Mouse (Mus musculus) CH12.LX (cell line): Measurements from ENCODE around the gene Dlgap3. TPM values are rescaled to one million over a fixed set of nuclear protein-coding genes. Genes with fewer than 3 reads are reported as not detected.
A peak's percentile ranks its signal among the peaks of the same experiment; 100 is the strongest.

ENCODE experiments used
- DNase-seq: peaks from one replicate; pipeline ENCODE4 v3.0.0-alpha.2; 2013; ENCODE audit errors: extremely low read depth
- H3K27ac ChIP-seq: 2 replicates; pipeline ENCODE4 v1.5.1; 2012; ENCODE audit warnings: low read depth, mild to moderate bottlenecking, control low read depth, moderate library complexity; ENCODE audit not compliant: insufficient read depth
- H3K27me3 ChIP-seq: replicated peaks from 2 replicates; pipeline ENCODE3; 2012; ENCODE audit warnings: inconsistent platforms
- H3K36me3 ChIP-seq, 2 experiments: replicated peaks in 1 of 2; 2 replicates each; pipeline versions ENCODE3 to v1.6.1; 2012; ENCODE audit warnings: inconsistent platforms in 1 of 2, low read length in 1 of 2, mild to moderate bottlenecking in 1 of 2, mixed read lengths in 1 of 2, moderate library complexity in 1 of 2; ENCODE audit not compliant: control insufficient read depth in 1 of 2, insufficient read depth in 1 of 2
- H3K4me1 ChIP-seq, 2 experiments: 2 replicates each; pipeline ENCODE4 v1.6.1; 2012; ENCODE audit warnings: inconsistent platforms in 1 of 2, moderate library complexity in 1 of 2; ENCODE audit not compliant: insufficient read depth in 2 of 2, control insufficient read depth in 1 of 2
- H3K4me2 ChIP-seq: 2 replicates; pipeline ENCODE4 v1.6.1; 2012; ENCODE audit warnings: low read depth, mild to moderate bottlenecking, control low read depth; ENCODE audit not compliant: poor library complexity, insufficient read depth, severe bottlenecking
- H3K4me3 ChIP-seq, 3 experiments: fragments of 150-350 bp in 1 of 3; sonication (generic) in 1 of 3; replicated peaks in 1 of 3; 2 replicates each; pipeline versions ENCODE3 to v1.5.1; 2011 to 2012; ENCODE audit warnings: low read depth in 2 of 3, low read length in 2 of 3, mild to moderate bottlenecking in 2 of 3, moderate library complexity in 2 of 3, control low read depth in 1 of 3, improper control_type of control experiment in 1 of 3, inconsistent platforms in 1 of 3, mixed read lengths in 1 of 3; ENCODE audit not compliant: poor library complexity in 1 of 3
- H3K79me2 ChIP-seq: replicated peaks from 2 replicates; pipeline ENCODE4 v1.6.1; 2012; ENCODE audit warnings: mild to moderate bottlenecking, moderate library complexity; ENCODE audit not compliant: control insufficient read depth, poor library complexity, insufficient read depth, severe bottlenecking; ENCODE audit errors: extremely low read depth
- H3K9ac ChIP-seq: 2 replicates; pipeline ENCODE4 v1.6.1; 2012; ENCODE audit warnings: low read depth, mild to moderate bottlenecking, control low read depth, moderate library complexity; ENCODE audit not compliant: insufficient read depth
- H3K9me3 ChIP-seq: replicated peaks from 2 replicates; pipeline ENCODE3; 2012; ENCODE audit warnings: low read length, inconsistent platforms, mixed read lengths
- CHD2 ChIP-seq: IDR thresholded peaks from 2 replicates; pipeline ENCODE4 v1.6.1; 2011; ENCODE audit warnings: low read length, improper control_type of control experiment
- EP300 ChIP-seq: IDR thresholded peaks from 2 replicates; pipeline ENCODE4 v1.6.1; 2011; ENCODE audit warnings: low read length, improper control_type of control experiment
- GABPA ChIP-seq: IDR thresholded peaks from 2 replicates; pipeline ENCODE4 v1.6.1; 2012; ENCODE audit warnings: low read depth, low read length, improper control_type of control experiment, inconsistent platforms; ENCODE audit not compliant: insufficient replicate concordance
- IRF4 ChIP-seq: IDR thresholded peaks from 2 replicates; pipeline ENCODE4 v1.6.1; 2014; ENCODE audit warnings: low read depth, mild to moderate bottlenecking, inconsistent platforms, low read length, improper control_type of control experiment
- JUND ChIP-seq: conservative IDR thresholded peaks from 2 replicates; pipeline ENCODE4 v1.6.1; 2011; ENCODE audit warnings: low read depth, low read length, improper control_type of control experiment
- MXI1 ChIP-seq: IDR thresholded peaks from 2 replicates; pipeline ENCODE4 v1.6.1; 2011; ENCODE audit warnings: mild to moderate bottlenecking, low read depth, low read length, improper control_type of control experiment
- POLR2AphosphoS2 ChIP-seq: IDR thresholded peaks from 2 replicates; pipeline ENCODE4 v1.6.1; 2011; ENCODE audit warnings: low read depth, low read length, improper control_type of control experiment
- RAD21 ChIP-seq: IDR thresholded peaks from 2 replicates; pipeline ENCODE4 v1.6.1; 2011; ENCODE audit warnings: low read depth, mild to moderate bottlenecking, low read length, improper control_type of control experiment, moderate library complexity
- RCOR1 ChIP-seq: conservative IDR thresholded peaks from 2 replicates; pipeline ENCODE4 v1.6.1; 2012; ENCODE audit warnings: low read depth, mild to moderate bottlenecking, inconsistent platforms, low read length, improper control_type of control experiment
- TBP ChIP-seq: conservative IDR thresholded peaks from 2 replicates; pipeline ENCODE4 v1.6.1; 2011; ENCODE audit warnings: low read depth, low read length, improper control_type of control experiment
- TCF12 ChIP-seq: IDR thresholded peaks from 2 replicates; pipeline ENCODE4 v1.6.1; 2014; ENCODE audit warnings: low read depth, mild to moderate bottlenecking, inconsistent platforms, low read length, improper control_type of control experiment
- USF2 ChIP-seq: conservative IDR thresholded peaks from 2 replicates; pipeline ENCODE4 v1.6.1; 2011; ENCODE audit warnings: low read depth, low read length, improper control_type of control experiment
- ZC3H11A ChIP-seq: IDR thresholded peaks from 2 replicates; pipeline ENCODE4 v1.6.1; 2012; ENCODE audit warnings: low read depth, mild to moderate bottlenecking, inconsistent platforms, low read length, improper control_type of control experiment
- ZMIZ1 ChIP-seq: IDR thresholded peaks from 2 replicates; pipeline ENCODE4 v1.6.1; 2012; ENCODE audit warnings: low read depth, mild to moderate bottlenecking, inconsistent platforms, low read length, improper control_type of control experiment
- dilution Hi-C: fragments of 300-500 bp; cut with MboI; formaldehyde crosslinking; loops from 2 replicates; pipeline ENCODE4 v1.14.3; 2020; ENCODE audit warnings: low sequenced_read_pairs; ENCODE audit not compliant: extremely low pct_unique_long_range_greater_than_20kb, extremely low pct_ligation_motif_present
- in situ Hi-C: fragments of 300-500 bp; cut with MboI; formaldehyde crosslinking; loops from 3 replicates; pipeline ENCODE4 v1.14.3; 2019; ENCODE audit warnings: low sequenced_read_pairs, low pct_ligation_motif_present, low pct_unique_long_range_greater_than_20kb, mixed read lengths
- polyA plus RNA-seq: library from polyadenylated mRNA; unstranded; fragments of >175 nt; gene quantifications from 2 replicates; pipeline ENCODE4 v1.2.1, GENCODE M21; 2012; ENCODE audit warnings: low read depth; ENCODE audit not compliant: insufficient read length
- total RNA-seq, 2 experiments: library from RNA; depleted of rRNA; stranded (reverse); fragments of 300-350 nt in 1 of 2; fragments of >200 nt in 1 of 2; gene quantifications; 2 replicates each; pipeline ENCODE4 v1.2.3; 2012 to 2014

Gene Dlgap3
- total RNA-seq (2012; rRNA removed), result 0.38 and 0.55 TPM in 2 replicates
- 0.08 TPM in 1 of 2 replicates, not detected in the other for total RNA-seq (2014; rRNA removed)
- 0.07 and 0.37 TPM in 2 replicates for polyA plus RNA-seq

- no peak for TF ChIP-seq MXI1
- TF ChIP-seq USF2, result no peak
- peak; percentile 18; the same call in 1 of the 2 replicates for TF ChIP-seq TCF12
- TF ChIP-seq TBP, result no peak
- TF ChIP-seq IRF4, result no peak
- TF ChIP-seq CHD2, result no peak
- no peak for TF ChIP-seq RCOR1
- no peak for TF ChIP-seq JUND
- TF ChIP-seq EP300, result no peak
- in situ Hi-C loops, result no loop called here
- H3K4me2 ChIP-seq, result peak within 1 kb of the TSS; percentile 85
These were observed at the start of gene Dlgap3 for GRCm38 (mm10) chr4:127168914-127169345. Gene Dlgap3 (plus strand): TSS chr4:127169204.

GRCm38 (mm10) chr4:127123391-127123790, 45.6 kb upstream of the Dlgap3 start, which contains the start of gene Tmem35b:
Gene Tmem35b (plus strand): TSS chr4:127123691.
- Histone ChIP-seq H3K9ac (no peak within 1 kb of the TSS), H3K27me3 (no peaks in the 10 kb centered on the region), H3K79me2 (no peaks in the 10 kb centered on the region), H3K4me1 (peaks cover 0 to 26% of the 10 kb centered on the region in 2 experiments; a peak in 2 of 4 replicates), H3K27ac (no peak within 1 kb of the TSS), H3K4me2 (no peak within 1 kb of the TSS), H3K36me3 (peaks cover 2 to 22% of the 10 kb centered on the region in 2 experiments), H3K4me3 (no peak within 1 kb of the TSS), H3K9me3 (no peaks in the 10 kb centered on the region)
- in situ Hi-C loops (no loop called here), dilution Hi-C loops (no loop called here)
- no peak for DNase-seq
- no peak for TF ChIP-seq POLR2AphosphoS2

More at GRCm38 (mm10) chr4:127168914-127169345, at the start of gene Dlgap3:
- Histone ChIP-seq H3K79me2 (no peaks in the 10 kb centered on the region), H3K4me3 (peak within 1 kb of the TSS in 2 of 3 experiments; percentile 30 to 41), H3K36me3 (no peaks in the 10 kb centered on the region), H3K27ac (no peak within 1 kb of the TSS), H3K9ac (no peak within 1 kb of the TSS; the same call in 1 of the 2 replicates), H3K4me1 (peaks cover 4 to 5% of the 10 kb centered on the region in 2 experiments; a peak in 3 of 4 replicates), H3K27me3 (peaks cover 73% of the 10 kb centered on the region), H3K9me3 (peaks cover 3% of the 10 kb centered on the region)
- dilution Hi-C loops, result no loop called here
- DNase-seq, result no peak

GRCm38 (mm10) chr4:127124331-127124730, 44.7 kb upstream of the Dlgap3 start:
- Histone ChIP-seq H3K4me2 (no peak overlapping the region), H3K9me3 (peaks cover 5% of the 10 kb centered on the region), H3K79me2 (no peaks in the 10 kb centered on the region), H3K36me3 (peaks cover 5 to 30% of the 10 kb centered on the region in 2 experiments), H3K27ac (no peak overlapping the region), H3K4me3 (no peak overlapping the region), H3K4me1 (peaks cover 0 to 26% of the 10 kb centered on the region in 2 experiments; a peak in 2 of 4 replicates), H3K27me3 (no peaks in the 10 kb centered on the region), H3K9ac (no peak overlapping the region)
- dilution Hi-C loops, result no loop called here
- TF ChIP-seq ZC3H11A (no peak), ZMIZ1 (no peak), GABPA (no peak), TCF12 (no peak), USF2 (no peak), RAD21 (no peak)
- no peak for DNase-seq
- in situ Hi-C loops, result no loop called here
